Comparison of ENCODE assay signal across 23 mouse cellular contexts in genomic region chr16:23115486-23115885, GRCm38 (mm10). TPM values are rescaled to one million over a fixed set of nuclear protein-coding genes. Genes with fewer than 3 reads are reported as not detected.
"Had no signal": no experiment of that assay in that cellular context is flagged by ENCODE, and none has a peak within 500 bp of the region (broad histone marks: within the 10 kb centered on the region; RNA-seq: fewer than 3 reads in every experiment).

No protein-coding gene starts in this region.

- DNase-seq: lung, postnatal 10 days; lung, postnatal 4 days; midbrain, embryonic 14.5 days; retina, postnatal 1 day; right cerebral cortex, adult 18-20 months; right cerebral cortex, postnatal 25 days; right cerebral cortex, postnatal 4 days; spleen, adult 18-20 months; thymus, adult 18-20 months; thymus, postnatal 14 days; thymus, postnatal 36 days had no signal

- H3K4me3 ChIP-seq: midbrain, embryonic 10.5 days; midbrain, embryonic 12.5 days; myocyte; neural tube, embryonic 13.5 days; neural tube, embryonic 15.5 days had no signal

- H3K27ac ChIP-seq: midbrain, embryonic 10.5 days; midbrain, embryonic 12.5 days; neural tube, embryonic 13.5 days; neural tube, embryonic 15.5 days had no signal

- H3K4me2 ChIP-seq: lung, embryonic 14.5 days; midbrain, embryonic 12.5 days; neural tube, embryonic 13.5 days; neural tube, embryonic 15.5 days had no signal

- H3K9me3 ChIP-seq: midbrain, embryonic 10.5 days; midbrain, embryonic 12.5 days; neural tube, embryonic 13.5 days; neural tube, embryonic 15.5 days had no signal

- H3K9ac ChIP-seq: lung, embryonic 14.5 days; midbrain, embryonic 12.5 days; neural tube, embryonic 13.5 days; neural tube, embryonic 15.5 days had no signal

- H3K27me3 ChIP-seq: midbrain, embryonic 12.5 days; neural tube, embryonic 13.5 days; neural tube, embryonic 15.5 days had no signal

RNA-seq across cellular contexts. Expression of gene Adipoq, which starts 30.9 kb away (rescaled TPM):
- total RNA-seq: megakaryocyte-erythroid progenitor cell, adult 5-6 weeks had no signal
- polyA plus RNA-seq: lung, embryonic 14.5 days; midbrain, embryonic 10.5 days; midbrain, embryonic 12.5 days; midbrain, embryonic 14.5 days; midbrain, embryonic 16.5 days; myocyte; neural tube, embryonic 11.5 days; neural tube, embryonic 13.5 days; stomach, embryonic 14.5 days; stomach, embryonic 16.5 days had no signal

RNA-seq across cellular contexts. Expression of gene Kng1, which starts 57.8 kb away (rescaled TPM):
- total RNA-seq: megakaryocyte-erythroid progenitor cell, adult 5-6 weeks had no signal
- polyA plus RNA-seq: midbrain, embryonic 10.5 days; midbrain, embryonic 12.5 days; midbrain, embryonic 14.5 days; midbrain, embryonic 16.5 days; myocyte; neural tube, embryonic 11.5 days; small intestine, adult 2 months had no signal
